Mouse (Mus musculus) limb, embryonic 15.5 days (tissue): ENCODE measurements at regions not wholly inside any gene's neighbourhood (a gene's known extent, or its start where the extent isn't known, plus 50 kb on each side); places are given as distances from the start of the nearest gene placed in this dataset.

Source experiments
- ATAC-seq: fragments of 200-750 bp; cut with Nextera tagmentation; 2 replicates; pipeline ENCODE4 v1.8.0; 2017; ENCODE audit warnings: low read depth, moderate TSS enrichment; ENCODE audit not compliant: insufficient number of reproducible peaks, low FRiP score, low TSS enrichment
- H3K27ac ChIP-seq: fragments of 300-500 bp; sonication (generic); 2 replicates; pipeline ENCODE4 v1.5.1; 2015; ENCODE audit warnings: moderate library complexity, mild to moderate bottlenecking, inconsistent platforms
- H3K27me3 ChIP-seq: fragments of 300-500 bp; sonication (generic); 2 replicates; pipeline ENCODE4 v1.6.1; 2015; ENCODE audit warnings: inconsistent platforms
- H3K36me3 ChIP-seq: fragments of 300-500 bp; sonication (generic); 2 replicates; pipeline ENCODE4 v1.6.1; 2015; ENCODE audit warnings: inconsistent platforms
- H3K4me1 ChIP-seq: fragments of 300-500 bp; sonication (generic); 2 replicates; pipeline ENCODE4 v1.6.1; 2015; ENCODE audit warnings: inconsistent platforms
- H3K4me2 ChIP-seq: fragments of 300-500 bp; sonication (generic); 2 replicates; pipeline ENCODE4 v1.6.1; 2015; ENCODE audit warnings: mild to moderate bottlenecking, inconsistent platforms
- H3K4me3 ChIP-seq: fragments of 300-500 bp; sonication (generic); 2 replicates; pipeline ENCODE4 v1.5.1; 2015; ENCODE audit warnings: mild to moderate bottlenecking, inconsistent platforms
- H3K9ac ChIP-seq: fragments of 300-500 bp; sonication (generic); 2 replicates; pipeline ENCODE4 v1.6.1; 2015; ENCODE audit warnings: inconsistent platforms
- H3K9me3 ChIP-seq: fragments of 300-500 bp; sonication (generic); 2 replicates; pipeline ENCODE4 v1.6.1; 2016; ENCODE audit warnings: inconsistent platforms
- WGBS: fragments of 180-500 bp; shearing (Covaris S2); methylation state at CpG from one replicate; pipeline ENCODE4 v1.1.7; 2015; 5-methylcytosine and 5-hydroxymethylcytosine counted together

DNA sequence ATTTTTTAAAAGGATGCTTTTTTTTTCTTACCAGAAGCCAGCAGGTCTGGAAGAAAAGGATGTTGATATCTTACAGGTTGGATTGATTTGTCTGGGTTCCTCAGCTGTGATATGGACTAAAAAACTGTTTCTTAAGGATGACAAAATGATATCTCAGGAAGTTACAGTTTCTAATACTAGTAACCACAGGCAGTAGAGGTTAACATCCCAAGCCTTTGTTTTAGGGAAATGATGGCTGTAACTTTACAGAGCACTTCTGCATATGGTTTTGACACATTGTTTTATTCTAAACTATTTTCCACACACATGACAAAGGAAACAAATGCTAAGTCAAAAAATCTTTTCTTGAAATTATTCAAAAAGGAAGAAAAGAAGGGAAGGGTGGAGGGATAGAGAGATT is 573.8 kb upstream of the Mef2c start:
- no peaks in the 10 kb centered on the region for H3K27me3 ChIP-seq
- no peaks in the 10 kb centered on the region for H3K4me1 ChIP-seq
- no peaks in the 10 kb centered on the region for H3K36me3 ChIP-seq
- H3K9ac ChIP-seq = no peak overlapping the region
- no peak overlapping the region for H3K27ac ChIP-seq
- no peak overlapping the region for H3K4me2 ChIP-seq
- ATAC-seq = no peak
- H3K9me3 ChIP-seq = no peaks in the 10 kb centered on the region
- no peak overlapping the region for H3K4me3 ChIP-seq

DNA sequence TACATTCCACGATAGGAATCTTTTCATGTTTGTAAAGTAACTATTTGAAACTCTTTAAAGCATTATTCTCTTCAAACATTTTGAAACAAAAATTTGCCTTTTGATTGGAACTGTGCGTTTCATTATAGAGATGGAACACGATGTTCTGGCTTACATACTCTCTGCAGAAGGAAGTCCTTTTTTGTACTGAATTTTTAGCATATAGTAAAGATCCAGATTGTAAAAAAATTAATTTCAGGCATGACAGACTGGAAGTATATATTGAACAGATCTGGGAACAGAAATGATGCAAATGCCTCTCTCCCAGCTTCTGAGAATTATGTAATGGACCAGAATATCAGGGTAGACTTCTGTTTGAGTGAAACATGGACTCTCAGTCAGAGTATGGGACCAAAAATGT is 566.0 kb upstream of the Mef2c start:
- WGBS = 82% methylated on average over 3 of the region's 3 CpGs
- no peak for ATAC-seq
- Histone ChIP-seq H3K9ac (no peak overlapping the region), H3K27ac (no peak overlapping the region), H3K4me2 (no peak overlapping the region), H3K36me3 (no peaks in the 10 kb centered on the region), H3K27me3 (no peaks in the 10 kb centered on the region), H3K4me1 (no peaks in the 10 kb centered on the region), H3K9me3 (no peaks in the 10 kb centered on the region), H3K4me3 (no peak overlapping the region)

DNA sequence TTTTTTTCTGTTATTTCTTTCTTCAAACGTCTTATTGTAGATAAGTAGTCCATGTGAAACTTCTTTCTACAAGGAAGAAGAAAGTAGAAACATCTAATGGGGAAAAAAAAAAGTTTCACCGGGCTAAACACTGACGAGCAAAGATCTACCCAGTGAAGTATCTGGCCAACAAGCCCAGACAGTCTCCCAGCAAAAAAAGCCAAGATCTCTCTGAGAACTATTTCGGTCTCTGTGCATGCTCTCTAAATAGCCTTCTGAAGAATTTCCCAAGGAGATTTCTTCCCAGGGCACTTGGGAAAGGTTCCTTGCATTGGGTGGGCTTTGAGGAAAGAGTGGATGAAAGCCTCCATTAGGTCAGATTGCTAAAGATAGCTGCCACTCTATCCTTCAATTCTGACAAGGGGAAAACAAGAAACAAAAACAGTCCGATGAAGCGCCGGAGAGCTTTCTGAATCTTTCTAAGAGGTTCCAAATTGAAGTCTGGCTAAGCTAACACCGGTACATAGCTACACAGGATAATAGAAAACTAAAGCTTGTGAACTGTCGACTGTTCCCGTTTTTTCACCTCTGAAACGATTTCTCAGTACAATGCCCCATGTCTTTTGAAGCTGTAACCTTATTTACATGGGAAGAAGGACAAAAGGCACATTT is 561.0 kb upstream of the Mef2c start:
- no peak overlapping the region for H3K9ac ChIP-seq
- ATAC-seq = no peak
- H3K4me1 ChIP-seq = no peaks in the 10 kb centered on the region
- no peak overlapping the region for H3K4me3 ChIP-seq
- H3K9me3 ChIP-seq = no peaks in the 10 kb centered on the region
- H3K4me2 ChIP-seq = no peak overlapping the region
- H3K36me3 ChIP-seq = no peaks in the 10 kb centered on the region
- H3K27ac ChIP-seq = no peak overlapping the region
- WGBS = 72% methylated on average over 11 of the region's 11 CpGs
- H3K27me3 ChIP-seq = no peaks in the 10 kb centered on the region

DNA sequence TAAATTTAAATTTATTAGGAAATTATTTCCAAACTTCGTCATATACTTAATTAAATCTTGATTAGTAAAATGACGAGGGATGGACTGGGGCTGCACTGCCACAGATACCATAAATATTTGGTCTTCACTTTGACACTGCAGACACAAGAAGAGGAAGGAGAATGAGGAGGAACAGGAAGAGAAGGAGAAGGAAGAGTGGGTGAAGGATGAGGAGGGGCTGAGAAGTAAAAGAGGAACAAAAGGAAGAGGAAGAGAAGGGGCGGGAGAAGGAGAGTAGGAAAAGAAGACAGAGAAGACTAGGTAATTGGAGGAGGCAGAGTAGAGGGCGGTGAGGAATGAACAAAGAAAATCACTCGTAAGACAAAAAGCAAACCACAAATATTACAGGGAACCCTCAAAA is 556.9 kb upstream of the Mef2c start:
- H3K27ac ChIP-seq = no peak overlapping the region
- WGBS = 90% methylated on average over 5 of the region's 5 CpGs
- no peaks in the 10 kb centered on the region for H3K27me3 ChIP-seq
- H3K4me1 ChIP-seq = no peaks in the 10 kb centered on the region
- H3K4me2 ChIP-seq = no peak overlapping the region
- H3K9ac ChIP-seq = no peak overlapping the region
- no peak for ATAC-seq
- no peaks in the 10 kb centered on the region for H3K9me3 ChIP-seq
- no peak overlapping the region for H3K4me3 ChIP-seq
- no peaks in the 10 kb centered on the region for H3K36me3 ChIP-seq

DNA sequence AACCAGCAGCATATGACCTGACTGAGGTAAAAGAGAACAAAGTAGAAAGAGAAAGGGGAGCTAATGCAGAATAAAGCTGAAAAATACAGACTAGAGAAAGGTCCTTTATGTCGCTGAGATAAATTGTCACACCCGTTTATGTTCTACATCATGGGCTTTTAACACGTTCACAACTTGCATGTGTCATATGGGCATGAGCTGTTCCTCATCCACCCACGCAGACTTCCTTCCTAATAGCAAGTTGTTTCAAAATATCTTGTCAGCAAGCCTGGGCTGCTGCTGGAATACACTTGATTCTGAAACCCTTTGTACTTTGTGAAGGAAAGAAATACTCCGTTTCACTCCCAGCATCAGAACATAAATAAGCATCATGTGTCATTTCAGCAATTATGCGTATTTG is 554.3 kb upstream of the Mef2c start:
- Histone ChIP-seq H3K27me3 (no peaks in the 10 kb centered on the region), H3K9ac (no peak overlapping the region), H3K9me3 (no peaks in the 10 kb centered on the region), H3K27ac (no peak overlapping the region), H3K4me3 (no peak overlapping the region), H3K4me1 (no peaks in the 10 kb centered on the region), H3K36me3 (no peaks in the 10 kb centered on the region), H3K4me2 (no peak overlapping the region)
- WGBS = 67% methylated on average over 6 of the region's 6 CpGs
- ATAC-seq = no peak

DNA sequence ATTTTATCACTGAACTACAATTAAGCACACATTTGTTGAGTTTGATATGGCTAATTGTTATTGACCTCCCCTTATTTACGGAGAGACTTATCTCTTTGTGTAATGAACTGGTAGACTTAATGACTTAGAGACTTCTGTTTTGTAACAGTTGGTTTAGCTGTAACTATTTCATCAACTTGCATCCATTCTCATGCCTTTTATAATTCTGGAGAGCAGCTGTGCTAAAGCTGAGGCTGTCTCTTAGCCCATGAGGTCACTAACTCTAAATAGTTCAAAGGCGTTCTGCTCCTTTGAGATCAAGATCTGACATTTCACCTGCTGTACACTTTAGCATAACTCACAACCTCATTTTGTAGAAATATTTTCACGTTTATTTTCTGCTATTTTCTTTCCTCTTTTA is 541.5 kb upstream of the Mef2c start:
- no peaks in the 10 kb centered on the region for H3K9me3 ChIP-seq
- no peak for ATAC-seq
- H3K27me3 ChIP-seq = no peaks in the 10 kb centered on the region
- 70% methylated on average over 3 of the region's 3 CpGs for WGBS
- no peaks in the 10 kb centered on the region for H3K36me3 ChIP-seq
- H3K4me1 ChIP-seq = no peaks in the 10 kb centered on the region
- H3K4me3 ChIP-seq = no peak overlapping the region
- H3K9ac ChIP-seq = no peak overlapping the region
- H3K4me2 ChIP-seq = no peak overlapping the region
- no peak overlapping the region for H3K27ac ChIP-seq

DNA sequence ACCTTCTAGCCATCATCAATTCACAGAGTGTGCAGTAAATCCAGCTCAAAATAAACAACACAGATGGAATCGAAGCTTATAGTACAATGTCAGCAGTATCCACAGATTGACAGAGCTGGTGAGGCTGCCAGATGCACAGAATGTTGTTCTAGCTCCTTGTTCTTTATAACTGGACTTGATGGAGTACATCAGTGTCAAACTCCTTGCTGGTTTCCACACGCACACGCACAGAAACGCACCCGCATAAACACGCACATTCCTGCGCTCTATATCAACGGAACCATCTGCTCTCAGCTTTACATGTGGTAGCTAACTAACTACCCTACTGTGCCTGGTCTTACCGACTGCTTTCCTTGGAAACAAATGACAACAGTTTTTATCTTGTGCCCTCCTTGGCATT is 532.1 kb upstream of the Mef2c start:
- no peaks in the 10 kb centered on the region for H3K9me3 ChIP-seq
- H3K27ac ChIP-seq = no peak overlapping the region
- no peaks in the 10 kb centered on the region for H3K27me3 ChIP-seq
- H3K9ac ChIP-seq = no peak overlapping the region
- no peak overlapping the region for H3K4me2 ChIP-seq
- H3K36me3 ChIP-seq = no peaks in the 10 kb centered on the region
- WGBS = 84% methylated on average over 9 of the region's 9 CpGs
- no peak overlapping the region for H3K4me3 ChIP-seq
- ATAC-seq = no peak
- H3K4me1 ChIP-seq = no peaks in the 10 kb centered on the region

DNA sequence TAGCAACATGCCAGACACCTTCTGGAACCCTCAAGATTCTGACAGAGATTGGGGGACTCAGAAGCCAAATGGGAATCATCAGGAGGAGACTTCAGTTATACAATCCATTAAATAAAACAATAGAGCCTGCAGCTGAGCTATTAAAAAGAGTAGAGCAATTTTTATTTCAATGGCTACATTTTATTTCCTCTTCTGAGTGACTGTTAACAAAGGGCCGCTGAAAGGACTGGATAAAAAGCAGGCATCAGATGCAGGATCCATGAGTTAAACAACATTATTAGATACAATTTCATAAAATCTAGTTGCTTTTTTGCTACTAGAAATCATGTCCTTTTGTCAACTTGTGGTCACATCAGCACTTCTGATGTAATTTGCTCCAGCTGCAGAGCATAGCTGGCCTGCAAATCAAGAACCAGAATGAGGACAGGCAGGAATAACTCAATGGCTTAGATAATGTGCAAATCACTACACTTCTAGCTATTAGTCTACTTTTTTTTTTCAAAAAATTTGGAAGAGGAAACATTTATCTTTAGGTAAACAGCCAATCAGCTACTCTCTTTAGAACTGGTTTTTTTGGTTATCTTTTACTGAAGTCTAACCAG is 529.5 kb upstream of the Mef2c start:
- no peak for ATAC-seq
- Histone ChIP-seq H3K4me2 (no peak overlapping the region), H3K4me3 (no peak overlapping the region), H3K27me3 (no peaks in the 10 kb centered on the region), H3K27ac (no peak overlapping the region), H3K9ac (no peak overlapping the region), H3K9me3 (no peaks in the 10 kb centered on the region), H3K4me1 (no peaks in the 10 kb centered on the region), H3K36me3 (no peaks in the 10 kb centered on the region)
- WGBS = 56% methylated on average over 1 of the region's 1 CpGs

DNA sequence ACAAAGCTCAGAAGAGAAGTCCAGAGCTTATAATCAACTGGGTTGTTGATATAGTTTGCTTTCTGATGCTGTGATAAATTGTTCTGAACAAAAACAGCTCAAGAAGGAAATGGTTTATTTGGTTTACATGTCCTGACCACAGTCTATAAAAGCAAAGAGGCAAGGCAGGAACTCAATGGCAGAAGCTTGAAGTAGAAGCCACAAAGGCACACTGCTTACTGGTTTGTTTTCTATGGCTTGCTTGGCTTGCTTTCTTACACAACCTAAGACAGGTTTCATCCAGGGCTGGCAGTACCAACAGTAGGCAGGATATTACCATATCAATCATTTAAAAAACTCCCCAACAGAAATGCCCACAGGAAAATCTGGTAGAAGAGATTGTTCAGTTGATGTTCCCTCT is 502.7 kb upstream of the Mef2c start:
- no peak overlapping the region for H3K9ac ChIP-seq
- H3K27ac ChIP-seq = no peak overlapping the region
- no peaks in the 10 kb centered on the region for H3K27me3 ChIP-seq
- H3K4me3 ChIP-seq = no peak overlapping the region
- ATAC-seq = no peak
- no peaks in the 10 kb centered on the region for H3K36me3 ChIP-seq
- no peak overlapping the region for H3K4me2 ChIP-seq
- H3K9me3 ChIP-seq = no peaks in the 10 kb centered on the region
- no peaks in the 10 kb centered on the region for H3K4me1 ChIP-seq

DNA sequence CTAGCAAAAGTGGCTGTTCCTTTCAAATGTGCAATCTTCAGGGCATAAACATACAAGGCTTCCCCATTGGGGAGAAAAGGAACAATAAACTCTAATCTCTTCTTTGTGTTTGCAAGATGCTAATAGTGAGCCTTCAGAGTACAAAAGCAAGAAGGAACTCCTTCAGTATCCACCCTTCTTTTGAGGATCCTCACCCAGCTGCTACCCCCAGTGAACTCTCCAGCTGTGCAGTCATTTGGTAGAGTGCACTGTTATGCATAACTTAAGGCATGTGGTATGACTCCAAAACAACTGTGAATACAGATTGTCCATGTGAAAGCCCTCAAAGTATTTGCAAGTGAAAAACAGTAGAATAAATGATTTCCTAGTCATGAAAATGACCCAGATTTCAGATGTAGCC is 487.1 kb upstream of the Mef2c start:
- Histone ChIP-seq H3K36me3 (no peaks in the 10 kb centered on the region), H3K4me2 (no peak overlapping the region), H3K4me1 (no peaks in the 10 kb centered on the region), H3K9me3 (no peaks in the 10 kb centered on the region), H3K4me3 (no peak overlapping the region), H3K27me3 (no peaks in the 10 kb centered on the region), H3K27ac (no peak overlapping the region), H3K9ac (no peak overlapping the region)
- ATAC-seq = no peak

DNA sequence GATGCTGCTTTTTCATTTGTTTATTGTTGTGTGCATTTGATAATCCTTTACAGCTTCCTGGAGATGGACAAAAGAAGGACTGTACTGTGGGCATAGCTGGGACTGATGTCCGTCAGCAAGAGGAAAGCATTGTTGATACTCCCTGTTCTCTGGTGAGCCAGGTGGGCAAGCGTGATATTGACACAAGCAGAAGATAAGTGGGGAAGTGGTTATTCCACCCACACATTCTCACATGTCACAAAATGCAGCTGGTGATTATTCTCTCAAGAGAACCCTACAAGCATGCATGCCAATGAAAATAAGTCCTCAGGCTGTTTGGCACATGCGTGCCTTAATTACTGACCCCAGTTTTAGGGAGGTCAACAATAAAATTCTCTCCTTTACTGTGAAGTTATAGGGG is 483.0 kb upstream of the Mef2c start:
- WGBS = 26% methylated on average over 3 of the region's 3 CpGs
- no peak overlapping the region for H3K4me3 ChIP-seq
- H3K4me1 ChIP-seq = no peaks in the 10 kb centered on the region
- H3K9ac ChIP-seq = no peak overlapping the region
- no peaks in the 10 kb centered on the region for H3K36me3 ChIP-seq
- no peaks in the 10 kb centered on the region for H3K9me3 ChIP-seq
- no peak for ATAC-seq
- no peak overlapping the region for H3K4me2 ChIP-seq
- no peaks in the 10 kb centered on the region for H3K27me3 ChIP-seq
- no peak overlapping the region for H3K27ac ChIP-seq

DNA sequence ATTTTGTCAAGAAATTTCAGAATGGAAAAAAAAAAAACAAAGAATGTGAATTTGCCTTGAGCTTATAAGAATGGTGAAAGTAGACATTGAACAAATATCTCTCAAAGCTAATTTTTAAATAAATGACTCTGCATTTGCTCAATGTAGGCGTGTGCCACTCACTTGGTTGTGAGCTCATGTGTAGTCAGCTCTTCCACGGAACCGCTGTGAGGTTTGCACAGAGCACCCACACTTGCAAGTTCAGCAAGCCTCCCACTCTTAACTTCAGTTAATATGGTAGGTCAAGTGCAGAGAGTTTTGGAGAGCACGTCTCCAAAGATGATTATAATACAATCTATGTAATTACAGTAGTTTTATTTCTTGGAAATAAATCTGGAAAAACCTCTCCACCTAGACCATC is 479.9 kb upstream of the Mef2c start:
- no peak overlapping the region for H3K4me3 ChIP-seq
- ATAC-seq = no peak
- H3K9me3 ChIP-seq = no peaks in the 10 kb centered on the region
- no peak overlapping the region for H3K9ac ChIP-seq
- H3K4me2 ChIP-seq = no peak overlapping the region
- 91% methylated on average over 4 of the region's 4 CpGs for WGBS
- no peak overlapping the region for H3K27ac ChIP-seq
- no peaks in the 10 kb centered on the region for H3K27me3 ChIP-seq
- H3K4me1 ChIP-seq = no peaks in the 10 kb centered on the region
- no peaks in the 10 kb centered on the region for H3K36me3 ChIP-seq

DNA sequence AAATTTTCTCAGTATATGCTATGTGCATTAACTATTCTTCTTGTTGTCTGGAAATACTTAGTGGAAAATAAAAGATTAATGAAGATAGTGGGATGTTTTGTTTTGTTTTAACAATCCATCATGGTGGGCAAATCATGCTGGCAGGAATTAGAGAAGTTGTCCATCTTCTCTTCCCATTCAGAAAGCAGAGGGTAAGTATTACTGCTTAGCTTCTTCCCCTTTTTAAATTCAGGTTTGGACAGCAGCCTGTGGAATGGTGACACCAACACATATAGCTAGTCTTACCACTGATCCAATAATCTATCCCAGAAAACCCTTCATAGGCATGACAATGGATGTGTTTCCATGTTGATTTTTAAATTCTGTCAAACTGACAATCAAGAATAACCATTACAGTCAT is 467.9 kb upstream of the Mef2c start:
- no peaks in the 10 kb centered on the region for H3K27me3 ChIP-seq
- ATAC-seq = no peak
- no peak overlapping the region for H3K4me3 ChIP-seq
- no peak overlapping the region for H3K4me2 ChIP-seq
- H3K36me3 ChIP-seq = no peaks in the 10 kb centered on the region
- H3K4me1 ChIP-seq = no peaks in the 10 kb centered on the region
- H3K27ac ChIP-seq = no peak overlapping the region
- no peak overlapping the region for H3K9ac ChIP-seq
- H3K9me3 ChIP-seq = no peaks in the 10 kb centered on the region
